Mouse (Mus musculus): ENCODE results near the gene App.

DNA sequence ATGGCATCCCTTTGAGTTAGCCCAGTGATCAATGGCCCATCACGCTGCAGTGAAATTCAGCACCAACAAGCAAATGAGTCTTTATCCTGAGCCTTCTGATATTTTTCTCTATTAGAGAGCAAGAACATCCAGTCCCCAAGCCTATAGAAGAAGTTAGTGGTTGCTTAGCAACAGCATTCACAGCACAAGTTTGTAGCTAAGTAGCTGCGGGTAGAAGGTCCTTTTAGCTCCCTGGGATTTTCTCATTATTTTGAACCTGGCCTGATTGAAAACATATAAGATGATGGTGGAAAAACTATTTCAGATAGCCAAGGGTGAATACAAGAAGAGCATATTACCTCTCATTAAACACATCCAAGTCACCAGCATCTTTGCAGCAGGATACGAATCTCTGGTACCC, 256.8 kb downstream of the App start:
- TF ChIP-seq GATA1 (IDR thresholded peaks at IDR 0.05; ENCODE audit: borderline replicate concordance, low read length) (no peak), FLI1 (IDR thresholded peaks at IDR 0.05; ENCODE audit: low read length) (no peak)

Measured in megakaryocyte, embryonic 14.5 days (primary cell).